Mouse (Mus musculus): Measurements from ENCODE around the gene Cpne2.

DNA sequence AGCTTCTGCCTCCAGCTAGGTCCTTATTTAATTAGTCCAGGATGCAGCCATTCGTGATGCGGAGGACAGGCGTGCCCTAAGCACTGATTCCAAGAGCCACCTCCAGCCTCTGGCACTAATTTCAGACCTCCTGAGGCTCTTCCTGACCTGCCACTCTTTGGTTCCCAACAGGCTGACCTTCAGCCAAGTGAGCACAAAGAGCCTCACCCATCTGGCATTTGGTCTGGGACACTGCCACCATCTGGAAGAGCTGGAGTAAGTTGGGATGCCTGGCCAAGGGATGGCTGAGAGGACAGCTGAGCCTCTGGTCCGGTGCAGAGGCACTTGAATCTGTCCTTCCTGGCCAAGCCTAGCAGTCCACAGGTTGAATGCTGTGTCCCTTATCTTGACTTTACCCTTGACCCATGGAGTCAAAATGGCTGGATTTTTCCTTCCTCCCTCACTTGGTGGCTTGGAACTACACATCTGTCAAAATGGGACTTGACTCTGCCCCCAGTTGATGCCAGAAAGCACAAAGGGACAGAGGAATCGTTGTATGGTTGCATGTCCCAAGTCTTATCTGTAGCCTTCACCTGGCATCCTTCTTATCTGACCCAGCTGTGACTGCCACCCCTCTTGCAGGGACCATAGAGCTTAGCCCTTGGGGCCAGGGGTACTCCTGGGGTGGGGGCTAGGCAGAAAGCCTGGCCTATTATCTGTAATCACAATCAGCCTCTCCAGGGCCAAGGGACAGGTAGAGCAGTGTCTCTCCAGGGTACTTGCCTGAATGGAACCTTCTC, 17.2 kb upstream of the Cpne2 start:
- TF ChIP-seq CTCF (IDR thresholded peaks at IDR 0.05; ENCODE audit: low read depth, low read length) = no peak
- no peak for TF ChIP-seq POLR2A (IDR thresholded peaks at IDR 0.05; ENCODE audit: borderline replicate concordance, low read depth, low read length)

Data from bone marrow macrophage, adult 2 months (primary cell).